Mouse (Mus musculus): ENCODE measurements at regions not wholly inside any gene's neighbourhood (a gene's known extent, or its start where the extent isn't known, plus 50 kb on each side); places are given as distances from the start of the nearest gene placed in this dataset.
"Not testable (repeated sequence)": the region's sequence is repeated elsewhere in the genome, so short reads cannot be mapped to it uniquely, and the experiment has no call there.

- peak; percentile 37 for DNase-seq (ENCODE audit: low read depth)
These were observed 352.3 kb upstream of the Snrpn start for GRCm38 (mm10) chr7:60492028-60492995.

- DNase-seq (ENCODE audit: low read depth) = peak; percentile 48
These were observed 347.9 kb upstream of the Snrpn start for GRCm38 (mm10) chr7:60487839-60488454.

- DNase-seq (ENCODE audit: low read depth) = not testable (repeated sequence)
These were observed 310.1 kb upstream of the Snrpn start for GRCm38 (mm10) chr7:60450074-60450603.

GRCm38 (mm10) chr7:60449239-60450073 is 309.4 kb upstream of the Snrpn start:
- DNase-seq (ENCODE audit: low read depth) = not testable (repeated sequence)

GRCm38 (mm10) chr7:60438781-60439180 is 298.8 kb upstream of the Snrpn start:
- no peak for DNase-seq (ENCODE audit: low read depth)

- DNase-seq (ENCODE audit: low read depth) = peak; percentile 84
These were observed 251.2 kb upstream of the Snrpn start for GRCm38 (mm10) chr7:60391011-60391863.

GRCm38 (mm10) chr7:60386957-60387356 is 246.9 kb upstream of the Snrpn start:
- DNase-seq (ENCODE audit: low read depth) = peak; percentile 33

GRCm38 (mm10) chr7:60374001-60374400 is 234.0 kb upstream of the Snrpn start:
- DNase-seq (ENCODE audit: low read depth) = peak; percentile 2

GRCm38 (mm10) chr7:60352206-60352605 is 212.2 kb upstream of the Snrpn start:
- DNase-seq (ENCODE audit: low read depth) = not testable (repeated sequence)
